Mouse (Mus musculus) c-Kit-positive CD71-negative TER-119-negative erythroid progenitor cells, embryonic 14.5 days (primary cell): Measurements from ENCODE around the gene Chrna1.

ENCODE experiments used
- DNase-seq: peaks from one replicate; pipeline ENCODE4 v3.0.0-alpha.2; 2013; ENCODE audit warnings: low read depth

The Chrna1 gene

GRCm38 (mm10) chr2:73580166-73580565, at the start of gene Chrna1:
Gene Chrna1 (minus strand): TSS chr2:73580338.
- no peak for DNase-seq

GRCm38 (mm10) chr2:73618486-73619052, 38.4 kb upstream of the Chrna1 start:
- no peak for DNase-seq

GRCm38 (mm10) chr2:73616434-73617057, 36.4 kb upstream of the Chrna1 start:
- no peak for DNase-seq

GRCm38 (mm10) chr2:73615456-73615855, 35.3 kb upstream of the Chrna1 start:
- no peak for DNase-seq

GRCm38 (mm10) chr2:73614303-73614702, 34.2 kb upstream of the Chrna1 start:
- DNase-seq, result no peak

- DNase-seq, result no peak
Measured at GRCm38 (mm10) chr2:73612941-73613340, 32.8 kb upstream of the Chrna1 start.

GRCm38 (mm10) chr2:73612367-73612914, 32.3 kb upstream of the Chrna1 start:
- DNase-seq, result no peak

GRCm38 (mm10) chr2:73611798-73612197, 31.7 kb upstream of the Chrna1 start:
- DNase-seq, result no peak

GRCm38 (mm10) chr2:73609724-73610210, 29.6 kb upstream of the Chrna1 start:
- DNase-seq, result no peak

GRCm38 (mm10) chr2:73609067-73609723, 29.1 kb upstream of the Chrna1 start:
- no peak for DNase-seq

GRCm38 (mm10) chr2:73608391-73608790, 28.3 kb upstream of the Chrna1 start:
- DNase-seq, result no peak

- DNase-seq, result no peak
Measured at GRCm38 (mm10) chr2:73607609-73608008, 27.5 kb upstream of the Chrna1 start.

- DNase-seq, result no peak
Measured at GRCm38 (mm10) chr2:73607146-73607545, 27.0 kb upstream of the Chrna1 start.

- DNase-seq, result no peak
Measured at GRCm38 (mm10) chr2:73606616-73607015, 26.5 kb upstream of the Chrna1 start.

- DNase-seq, result no peak
Measured at GRCm38 (mm10) chr2:73605077-73605476, 24.9 kb upstream of the Chrna1 start.

GRCm38 (mm10) chr2:73604579-73604978, 24.4 kb upstream of the Chrna1 start:
- DNase-seq, result no peak

GRCm38 (mm10) chr2:73600650-73601049, 20.5 kb upstream of the Chrna1 start:
- DNase-seq, result no peak

- DNase-seq, result no peak
Measured at GRCm38 (mm10) chr2:73597772-73598171, 17.6 kb upstream of the Chrna1 start.

GRCm38 (mm10) chr2:73596786-73597185, 16.6 kb upstream of the Chrna1 start:
- no peak for DNase-seq

- DNase-seq, result no peak
Measured at GRCm38 (mm10) chr2:73596326-73596725, 16.2 kb upstream of the Chrna1 start.

GRCm38 (mm10) chr2:73593101-73593439, 12.9 kb upstream of the Chrna1 start:
- DNase-seq, result no peak

- no peak for DNase-seq
Measured at GRCm38 (mm10) chr2:73592231-73593100, 12.3 kb upstream of the Chrna1 start.
